Mouse (Mus musculus): ENCODE data around the gene Ada. TPM values are rescaled to one million over a fixed set of nuclear protein-coding genes. Genes with fewer than 3 reads are reported as not detected.

Gene Ada
- polyA plus RNA-seq (2015; fragmentation: Nextera tagmentation; extraction: Ambion mirVana) = 3.5 TPM in 2 replicates

DNA sequence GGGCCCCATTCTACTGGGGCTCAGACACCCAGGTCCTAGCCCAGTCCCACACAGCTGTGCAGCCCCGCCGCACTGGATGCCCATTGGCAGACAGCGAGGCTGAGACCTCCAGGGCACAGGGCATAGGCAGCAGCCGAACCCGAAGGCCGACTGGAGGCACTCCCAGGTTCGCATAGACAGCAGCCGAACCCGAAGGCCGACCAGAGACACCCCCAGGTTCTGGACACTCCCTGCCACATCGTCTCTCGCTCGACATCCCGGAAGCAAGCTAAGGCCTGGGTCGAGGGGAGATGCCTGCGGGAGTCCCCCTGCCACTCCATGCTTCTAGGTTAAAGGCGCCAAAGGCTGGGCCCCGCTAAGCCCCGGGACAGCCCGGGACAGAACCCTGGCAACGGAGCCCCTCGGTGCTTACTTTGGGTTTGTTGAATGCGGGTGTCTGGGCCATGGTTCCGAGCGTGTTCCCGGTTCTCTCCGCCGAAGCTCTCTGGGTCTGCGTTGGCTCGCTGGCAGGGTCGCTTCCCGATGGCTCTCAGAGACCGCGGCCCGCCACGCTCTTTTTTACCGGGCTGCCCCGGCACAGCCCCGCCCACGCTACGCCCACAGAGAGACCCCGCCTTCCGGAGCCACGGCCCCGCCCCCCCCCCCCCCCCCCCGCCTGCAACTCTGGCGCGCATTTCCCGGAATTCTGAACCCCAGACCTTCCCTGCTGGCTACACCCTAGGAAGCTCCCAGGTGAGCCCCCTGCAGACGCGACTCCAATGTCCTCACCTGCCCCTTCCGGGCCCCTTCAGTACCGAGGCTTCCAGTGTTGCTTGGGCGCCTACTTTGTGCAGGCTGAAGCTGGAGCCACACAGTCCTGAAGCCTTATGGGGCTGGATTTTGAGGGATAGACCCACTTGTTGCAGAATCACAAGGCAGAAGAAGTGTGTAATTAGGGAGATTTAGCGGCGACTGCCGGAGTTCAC is at the start of gene Ada:
Gene Ada, minus strand, starts transcription at position 593 of the 965 bp plus-strand sequence.
- peaks cover 21% of the 10 kb centered on the region for H3K4me1 ChIP-seq (replicated peaks)
- no peaks in the 10 kb centered on the region for H3K36me3 ChIP-seq (replicated peaks)
- peak within 1 kb of the TSS; percentile 62 for H3K4me3 ChIP-seq (replicated peaks)
- H3K4me2 ChIP-seq = peak within 1 kb of the TSS; percentile 93
- H3K27me3 ChIP-seq = peaks cover 45% of the 10 kb centered on the region
- ATAC-seq (ENCODE audit: insufficient read depth) = peak; percentile 59
- peak within 1 kb of the TSS; percentile 48; the same call in 1 of the 2 replicates for H3K9ac ChIP-seq
- no peaks in the 10 kb centered on the region for H3K9me3 ChIP-seq (replicated peaks)
- no peak within 1 kb of the TSS for H3K27ac ChIP-seq (replicated peaks)
- under 1% methylated on average over 56 of the region's 57 CpGs for WGBS (ENCODE audit: insufficient replicate concordance)

DNA sequence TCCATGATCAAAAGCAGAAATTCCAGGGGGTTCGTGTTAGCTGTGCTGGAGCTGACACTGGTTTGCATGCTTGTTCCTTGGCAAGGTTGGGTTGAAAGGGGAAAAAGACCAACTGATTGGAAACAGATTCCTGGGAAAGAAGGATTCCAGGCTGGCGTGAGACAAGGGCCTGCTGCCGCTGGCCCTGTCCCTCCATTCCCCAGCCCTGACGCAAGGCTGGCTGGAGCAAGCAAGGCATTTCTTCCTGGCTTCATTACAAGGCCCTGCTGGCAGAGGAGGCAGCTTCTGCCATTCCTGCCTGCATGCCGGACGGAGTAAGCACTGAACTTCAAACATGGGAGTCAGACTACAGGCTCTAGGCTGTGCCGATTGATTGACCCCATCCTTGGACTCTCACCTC is 48.4 kb upstream of the Ada start:
- H3K9ac ChIP-seq = no peak overlapping the region
- ATAC-seq (ENCODE audit: insufficient read depth) = no peak
- no peaks in the 10 kb centered on the region for H3K27me3 ChIP-seq
- no peak overlapping the region for H3K4me2 ChIP-seq
- H3K4me3 ChIP-seq (replicated peaks) = no peak overlapping the region
- WGBS (ENCODE audit: insufficient replicate concordance) = 64% methylated on average over 7 of the region's 7 CpGs
- no peaks in the 10 kb centered on the region for H3K9me3 ChIP-seq (replicated peaks)
- no peaks in the 10 kb centered on the region for H3K4me1 ChIP-seq (replicated peaks)
- no peak overlapping the region for H3K27ac ChIP-seq (replicated peaks)
- H3K36me3 ChIP-seq (replicated peaks) = no peaks in the 10 kb centered on the region

- Histone ChIP-seq H3K27ac (replicated peaks) (no peak overlapping the region), H3K4me1 (replicated peaks) (no peaks in the 10 kb centered on the region), H3K27me3 (peaks cover 5% of the 10 kb centered on the region; the same call in 1 of the 2 replicates), H3K9me3 (replicated peaks) (no peaks in the 10 kb centered on the region), H3K4me3 (replicated peaks) (no peak overlapping the region), H3K4me2 (no peak overlapping the region), H3K36me3 (replicated peaks) (no peaks in the 10 kb centered on the region), H3K9ac (no peak overlapping the region)
- ATAC-seq (ENCODE audit: insufficient read depth) = no peak
- WGBS (ENCODE audit: insufficient replicate concordance) = 66% methylated on average over 4 of the region's 4 CpGs
Measured at GRCm38 (mm10) chr2:163788484-163788883, 38.4 kb upstream of the Ada start.

DNA sequence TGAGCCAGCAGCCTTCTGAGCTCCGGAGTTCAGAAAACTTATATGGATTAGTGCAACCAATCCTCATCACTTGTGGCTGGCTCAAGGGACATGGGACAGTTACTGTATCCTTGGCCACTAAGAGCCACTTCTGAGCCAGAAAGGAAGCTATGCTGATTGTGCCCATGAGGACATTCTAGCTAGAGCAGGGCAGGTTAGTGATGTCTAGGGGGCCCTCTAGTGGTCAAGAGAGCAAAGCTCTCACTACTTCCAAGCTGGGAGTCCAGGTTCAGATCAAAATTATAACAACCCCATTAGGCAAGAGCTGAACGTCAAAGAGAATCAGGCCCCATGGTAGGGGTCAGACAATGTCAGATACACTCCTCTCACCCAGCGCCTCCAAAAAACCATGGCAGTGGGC is 37.7 kb upstream of the Ada start:
- 32% methylated on average over 3 of the region's 3 CpGs for WGBS (ENCODE audit: insufficient replicate concordance)
- ATAC-seq (ENCODE audit: insufficient read depth) = no peak
- H3K9ac ChIP-seq = no peak overlapping the region
- no peak overlapping the region for H3K27ac ChIP-seq (replicated peaks)
- no peak overlapping the region for H3K4me3 ChIP-seq (replicated peaks)
- peaks cover 5% of the 10 kb centered on the region; the same call in 1 of the 2 replicates for H3K27me3 ChIP-seq
- no peaks in the 10 kb centered on the region for H3K9me3 ChIP-seq (replicated peaks)
- H3K4me1 ChIP-seq (replicated peaks) = no peaks in the 10 kb centered on the region
- no peaks in the 10 kb centered on the region for H3K36me3 ChIP-seq (replicated peaks)
- H3K4me2 ChIP-seq = no peak overlapping the region

DNA sequence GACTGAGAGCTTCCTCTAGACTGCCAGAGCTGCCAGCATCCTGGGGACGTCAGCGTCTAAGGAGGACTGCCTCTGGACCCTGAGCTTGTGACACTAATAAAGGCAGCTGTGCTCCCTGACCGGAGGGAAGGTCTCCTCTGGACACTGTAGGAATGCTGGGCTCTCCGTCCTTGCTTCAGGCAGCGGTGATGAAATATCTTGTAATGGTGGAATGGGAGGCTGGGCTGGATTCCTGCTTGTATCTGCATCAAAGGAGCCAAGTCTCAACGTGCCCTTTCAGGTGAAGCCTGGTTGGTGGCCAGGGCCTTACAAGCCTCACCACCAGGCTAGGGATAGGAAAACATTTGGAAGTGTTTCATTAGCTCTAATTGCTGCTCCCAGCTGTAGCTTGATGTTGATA is 37.0 kb upstream of the Ada start:
- Histone ChIP-seq H3K9me3 (replicated peaks) (no peaks in the 10 kb centered on the region), H3K36me3 (replicated peaks) (no peaks in the 10 kb centered on the region), H3K27me3 (peaks cover 5% of the 10 kb centered on the region; the same call in 1 of the 2 replicates), H3K4me1 (replicated peaks) (no peaks in the 10 kb centered on the region), H3K4me3 (replicated peaks) (no peak overlapping the region), H3K27ac (replicated peaks) (no peak overlapping the region), H3K9ac (no peak overlapping the region), H3K4me2 (no peak overlapping the region)
- ATAC-seq (ENCODE audit: insufficient read depth) = no peak
- WGBS (ENCODE audit: insufficient replicate concordance) = 57% methylated on average over 6 of the region's 6 CpGs

DNA sequence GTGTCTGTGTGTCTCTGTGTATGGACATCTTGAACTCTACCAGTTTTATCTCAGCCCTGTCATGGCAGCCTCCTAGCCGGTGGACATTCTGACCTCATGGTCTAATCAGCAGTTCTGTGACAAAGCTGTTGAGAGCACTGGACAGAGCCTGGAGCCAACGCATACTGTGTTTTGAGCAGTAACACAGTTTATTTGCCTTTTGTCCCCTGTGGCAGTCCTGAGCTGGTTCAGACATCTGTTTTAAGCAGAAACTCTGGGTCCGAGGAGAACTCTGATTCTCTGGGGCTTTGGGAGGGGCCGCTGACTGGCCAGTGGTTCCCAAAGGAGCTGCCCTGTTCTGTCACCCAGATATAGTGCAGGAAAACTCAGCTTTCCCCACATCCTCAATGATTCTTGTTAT is 33.9 kb upstream of the Ada start:
- Histone ChIP-seq H3K4me1 (replicated peaks) (no peaks in the 10 kb centered on the region), H3K9me3 (replicated peaks) (no peaks in the 10 kb centered on the region), H3K4me3 (replicated peaks) (no peak overlapping the region), H3K27ac (replicated peaks) (no peak overlapping the region), H3K27me3 (peaks cover 5% of the 10 kb centered on the region; the same call in 1 of the 2 replicates), H3K4me2 (no peak overlapping the region), H3K36me3 (replicated peaks) (no peaks in the 10 kb centered on the region), H3K9ac (no peak overlapping the region)
- ATAC-seq (ENCODE audit: insufficient read depth) = no peak
- 42% methylated on average over 4 of the region's 4 CpGs for WGBS (ENCODE audit: insufficient replicate concordance)

- Histone ChIP-seq H3K4me2 (no peak overlapping the region), H3K9me3 (replicated peaks) (no peaks in the 10 kb centered on the region), H3K4me1 (replicated peaks) (no peaks in the 10 kb centered on the region), H3K27me3 (peaks cover 5% of the 10 kb centered on the region; the same call in 1 of the 2 replicates), H3K27ac (replicated peaks) (no peak overlapping the region), H3K36me3 (replicated peaks) (no peaks in the 10 kb centered on the region), H3K4me3 (replicated peaks) (no peak overlapping the region), H3K9ac (no peak overlapping the region)
- no peak for ATAC-seq (ENCODE audit: insufficient read depth)
- WGBS (ENCODE audit: insufficient replicate concordance) = 50% methylated on average over 6 of the region's 6 CpGs
Measured at GRCm38 (mm10) chr2:163783368-163783767, 33.3 kb upstream of the Ada start.

GRCm38 (mm10) chr2:163778896-163779295 is 28.9 kb upstream of the Ada start:
- Histone ChIP-seq H3K9ac (no peak overlapping the region), H3K27ac (replicated peaks) (no peak overlapping the region), H3K36me3 (replicated peaks) (no peaks in the 10 kb centered on the region), H3K4me1 (replicated peaks) (no peaks in the 10 kb centered on the region), H3K4me2 (no peak overlapping the region), H3K27me3 (peaks cover 8% of the 10 kb centered on the region; the same call in 1 of the 2 replicates), H3K4me3 (replicated peaks) (no peak overlapping the region), H3K9me3 (replicated peaks) (no peaks in the 10 kb centered on the region)
- 66% methylated on average over 4 of the region's 4 CpGs for WGBS (ENCODE audit: insufficient replicate concordance)
- no peak for ATAC-seq (ENCODE audit: insufficient read depth)

GRCm38 (mm10) chr2:163777061-163777460 is 27.0 kb upstream of the Ada start:
- ATAC-seq (ENCODE audit: insufficient read depth) = no peak
- H3K9ac ChIP-seq = no peak overlapping the region
- H3K4me1 ChIP-seq (replicated peaks) = no peaks in the 10 kb centered on the region
- H3K27me3 ChIP-seq = peaks cover 8% of the 10 kb centered on the region; the same call in 1 of the 2 replicates
- H3K27ac ChIP-seq (replicated peaks) = no peak overlapping the region
- no peak overlapping the region for H3K4me2 ChIP-seq
- no peaks in the 10 kb centered on the region for H3K36me3 ChIP-seq (replicated peaks)
- WGBS (ENCODE audit: insufficient replicate concordance) = 12% methylated on average over 2 of the region's 2 CpGs
- H3K4me3 ChIP-seq (replicated peaks) = no peak overlapping the region
- no peaks in the 10 kb centered on the region for H3K9me3 ChIP-seq (replicated peaks)

GRCm38 (mm10) chr2:163776661-163777060 is 26.6 kb upstream of the Ada start:
- ATAC-seq (ENCODE audit: insufficient read depth) = no peak
- 29% methylated on average over 13 of the region's 13 CpGs for WGBS (ENCODE audit: insufficient replicate concordance)
- no peak overlapping the region for H3K27ac ChIP-seq (replicated peaks)

GRCm38 (mm10) chr2:163770731-163771130 is 20.7 kb upstream of the Ada start:
- WGBS (ENCODE audit: insufficient replicate concordance) = 64% methylated on average over 8 of the region's 8 CpGs
- Histone ChIP-seq H3K4me2 (no peak overlapping the region), H3K9ac (no peak overlapping the region), H3K27me3 (0 out of 2 replicates have a peak, but pooled peaks cover 6% of the 10 kb centered on the region), H3K27ac (replicated peaks) (no peak overlapping the region), H3K4me1 (replicated peaks) (no peaks in the 10 kb centered on the region), H3K36me3 (replicated peaks) (no peaks in the 10 kb centered on the region), H3K4me3 (replicated peaks) (no peak overlapping the region), H3K9me3 (replicated peaks) (no peaks in the 10 kb centered on the region)
- no peak for ATAC-seq (ENCODE audit: insufficient read depth)

More at GRCm38 (mm10) chr2:163776661-163777060, 26.6 kb upstream of the Ada start:
- Histone ChIP-seq H3K36me3 (replicated peaks) (no peaks in the 10 kb centered on the region), H3K4me1 (replicated peaks) (no peaks in the 10 kb centered on the region), H3K9me3 (replicated peaks) (no peaks in the 10 kb centered on the region), H3K9ac (no peak overlapping the region), H3K27me3 (peaks cover 8% of the 10 kb centered on the region; the same call in 1 of the 2 replicates), H3K4me2 (no peak overlapping the region), H3K4me3 (replicated peaks) (no peak overlapping the region)

All from liver, embryonic 15.5 days (tissue).